Mouse (Mus musculus) liver, embryonic 13.5 days (tissue): ENCODE data around the gene Pom121. TPM values are rescaled to one million over a fixed set of nuclear protein-coding genes. Genes with fewer than 3 reads are reported as not detected.

ENCODE experiments used
- ATAC-seq: fragments of 200-750 bp; cut with Nextera tagmentation; 2 replicates; pipeline ENCODE4 v1.8.0; 2017; ENCODE audit warnings: low read depth, mild to moderate bottlenecking, moderate number of reproducible peaks, moderate library complexity
- DNase-seq: peaks from one replicate; pipeline ENCODE4 v3.0.0; 2022
- H3K27ac ChIP-seq: fragments of 300-500 bp; sonication (generic); 2 replicates; pipeline ENCODE4 v1.5.1; 2015; ENCODE audit warnings: moderate library complexity, mild to moderate bottlenecking, inconsistent platforms
- H3K27me3 ChIP-seq: fragments of 300-500 bp; sonication (generic); 2 replicates; pipeline ENCODE4 v1.6.1; 2015; ENCODE audit warnings: mild to moderate bottlenecking, inconsistent platforms
- H3K36me3 ChIP-seq: fragments of 300-500 bp; sonication (generic); 2 replicates; pipeline ENCODE4 v1.6.1; 2015; ENCODE audit warnings: mild to moderate bottlenecking, inconsistent platforms
- H3K4me1 ChIP-seq: fragments of 300-500 bp; sonication (generic); replicated peaks from 2 replicates; pipeline ENCODE4 v1.6.1; 2015; ENCODE audit warnings: inconsistent platforms
- H3K4me2 ChIP-seq: fragments of 300-500 bp; sonication (generic); 2 replicates; pipeline ENCODE4 v1.6.1; 2015; ENCODE audit warnings: inconsistent platforms, mild to moderate bottlenecking, moderate library complexity
- H3K4me3 ChIP-seq: fragments of 300-500 bp; sonication (generic); replicated peaks from 2 replicates; pipeline ENCODE4 v1.5.1; 2015; ENCODE audit warnings: mild to moderate bottlenecking, inconsistent platforms
- H3K9ac ChIP-seq: fragments of 300-500 bp; sonication (generic); 2 replicates; pipeline ENCODE4 v1.6.1; 2015; ENCODE audit warnings: mild to moderate bottlenecking, inconsistent platforms
- H3K9me3 ChIP-seq: fragments of 300-500 bp; sonication (generic); replicated peaks from 2 replicates; pipeline ENCODE4 v1.6.1; 2016; ENCODE audit warnings: inconsistent platforms
- WGBS: fragments of 180-500 bp; shearing (Covaris S2); methylation state at CpG from one replicate; pipeline ENCODE4 v1.1.7; 2015; ENCODE audit not compliant: insufficient replicate concordance; 5-methylcytosine and 5-hydroxymethylcytosine counted together
- microRNA-seq: library from miRNA; unstranded; fragments of <30 nt; microRNA quantifications from one replicate; pipeline ENCODE4, GENCODE M21; 2016
- polyA plus RNA-seq: library from polyadenylated mRNA; unstranded; fragments of >200 nt; fragmentation: Nextera tagmentation; extraction: Ambion mirVana; gene quantifications from 2 replicates; pipeline ENCODE4 v1.2.1, GENCODE M21; 2015

Gene Pom121
- polyA plus RNA-seq, 1 experiment from 2014 or later = 6.7 TPM

DNA sequence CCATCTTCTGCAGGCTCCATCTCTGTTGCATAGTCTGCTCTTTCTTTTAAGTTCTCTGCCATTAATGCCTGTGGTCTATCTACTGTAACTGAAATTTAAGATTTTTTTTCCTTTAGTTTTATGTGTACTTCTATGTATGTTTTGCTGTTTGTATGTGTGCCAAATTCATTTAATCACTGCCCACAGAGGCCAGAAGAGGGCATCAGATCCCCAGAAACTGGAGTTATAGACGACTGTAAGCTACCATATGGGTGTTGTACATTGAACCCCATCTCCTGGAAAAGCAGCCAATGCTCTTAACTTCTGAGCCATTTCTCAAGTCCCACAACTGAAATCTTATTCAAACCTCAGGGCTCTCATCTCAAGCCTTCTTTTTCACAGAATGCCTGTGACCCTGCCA is 47.9 kb downstream of the Pom121 start:
- no peak for ATAC-seq
- H3K27ac ChIP-seq = no peak overlapping the region
- H3K4me3 ChIP-seq = no peak overlapping the region
- no peaks in the 10 kb centered on the region for H3K4me1 ChIP-seq
- DNase-seq = no peak
- H3K4me2 ChIP-seq = no peak overlapping the region
- H3K36me3 ChIP-seq = no peaks in the 10 kb centered on the region
- 17% methylated on average over 1 of the region's 1 CpGs for WGBS
- H3K27me3 ChIP-seq = no peaks in the 10 kb centered on the region
- H3K9me3 ChIP-seq = no peaks in the 10 kb centered on the region
- H3K9ac ChIP-seq = no peak overlapping the region

DNA sequence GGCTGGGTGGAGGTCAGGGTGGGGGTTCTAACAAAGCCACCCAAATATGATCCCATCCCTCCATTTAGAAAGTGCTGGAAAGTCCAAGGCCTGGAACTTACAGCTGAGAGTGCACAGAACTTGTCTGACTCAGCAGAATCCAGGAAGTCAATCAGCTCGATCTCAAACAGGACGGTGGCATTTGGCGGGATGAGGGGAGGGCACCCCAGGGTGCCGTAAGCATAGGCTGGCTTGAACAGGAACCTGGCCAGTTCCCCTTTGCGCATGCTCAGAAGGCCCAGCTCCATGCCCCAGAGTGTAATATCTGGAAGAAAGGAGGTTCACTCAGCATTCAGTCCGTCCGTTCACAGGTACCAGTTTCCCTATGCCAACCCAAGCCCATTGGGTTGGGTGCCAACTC is 48.4 kb downstream of the Pom121 start:
- WGBS = 39% methylated on average over 7 of the region's 7 CpGs
- no peak overlapping the region for H3K4me2 ChIP-seq
- H3K4me3 ChIP-seq = no peak overlapping the region
- ATAC-seq = no peak
- H3K27me3 ChIP-seq = no peaks in the 10 kb centered on the region
- H3K9me3 ChIP-seq = no peaks in the 10 kb centered on the region
- no peaks in the 10 kb centered on the region for H3K36me3 ChIP-seq
- no peak overlapping the region for H3K27ac ChIP-seq
- no peak for DNase-seq
- no peak overlapping the region for H3K9ac ChIP-seq
- H3K4me1 ChIP-seq = no peaks in the 10 kb centered on the region

DNA sequence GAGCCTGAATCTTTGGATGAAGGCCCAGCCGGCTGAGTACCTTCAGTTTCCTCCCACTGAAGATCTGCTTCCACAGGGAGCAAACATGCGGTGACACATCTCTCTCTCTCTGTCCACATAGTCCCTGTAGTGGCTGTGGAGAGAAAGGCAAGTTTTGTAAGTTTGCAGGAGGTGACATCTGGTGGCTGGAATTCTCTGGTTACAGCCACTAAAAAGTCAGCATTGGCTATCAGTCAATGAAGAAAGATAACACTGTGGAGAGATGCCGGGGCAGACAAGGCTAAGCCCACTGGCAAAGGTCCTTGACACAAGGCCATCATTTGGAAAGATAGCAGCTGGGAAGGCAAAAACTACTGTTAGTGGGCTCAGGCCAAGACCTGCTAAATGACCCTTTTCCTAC is 56.8 kb downstream of the Pom121 start:
- ATAC-seq (no peak), DNase-seq (no peak)
- Histone ChIP-seq H3K4me1 (no peaks in the 10 kb centered on the region), H3K4me3 (no peak overlapping the region), H3K9me3 (no peaks in the 10 kb centered on the region), H3K9ac (no peak overlapping the region), H3K36me3 (no peaks in the 10 kb centered on the region), H3K27ac (no peak overlapping the region), H3K27me3 (peaks cover 5% of the 10 kb centered on the region; the same call in 1 of the 2 replicates), H3K4me2 (no peak overlapping the region)
- WGBS = 53% methylated on average over 3 of the region's 3 CpGs

DNA sequence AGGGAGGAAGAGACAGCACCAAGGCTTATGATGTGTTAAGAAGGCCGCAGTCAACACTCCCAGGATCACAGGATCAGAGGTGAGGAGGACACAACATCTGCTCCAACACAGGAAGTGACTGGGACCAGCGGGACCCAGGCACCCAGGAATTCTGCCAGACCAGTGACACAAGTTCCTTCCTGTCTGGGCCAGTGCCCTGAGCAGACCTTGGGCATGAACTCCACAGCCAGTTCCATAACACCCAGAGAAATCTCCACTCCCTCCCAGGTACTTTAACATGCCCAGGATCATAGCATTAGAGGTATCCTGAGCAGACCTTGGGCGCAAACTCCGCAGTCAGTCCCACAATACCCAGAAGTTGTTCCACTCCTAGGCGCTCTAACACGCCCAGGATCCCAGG is 63.2 kb downstream of the Pom121 start:
- Histone ChIP-seq H3K4me2 (no peak overlapping the region), H3K36me3 (no peaks in the 10 kb centered on the region), H3K9ac (no peak overlapping the region), H3K4me3 (no peak overlapping the region), H3K4me1 (no peaks in the 10 kb centered on the region), H3K9me3 (no peaks in the 10 kb centered on the region), H3K27ac (no peak overlapping the region), H3K27me3 (no peaks in the 10 kb centered on the region)
- 59% methylated on average over 6 of the region's 6 CpGs for WGBS
- DNase-seq (no peak), ATAC-seq (no peak)

DNA sequence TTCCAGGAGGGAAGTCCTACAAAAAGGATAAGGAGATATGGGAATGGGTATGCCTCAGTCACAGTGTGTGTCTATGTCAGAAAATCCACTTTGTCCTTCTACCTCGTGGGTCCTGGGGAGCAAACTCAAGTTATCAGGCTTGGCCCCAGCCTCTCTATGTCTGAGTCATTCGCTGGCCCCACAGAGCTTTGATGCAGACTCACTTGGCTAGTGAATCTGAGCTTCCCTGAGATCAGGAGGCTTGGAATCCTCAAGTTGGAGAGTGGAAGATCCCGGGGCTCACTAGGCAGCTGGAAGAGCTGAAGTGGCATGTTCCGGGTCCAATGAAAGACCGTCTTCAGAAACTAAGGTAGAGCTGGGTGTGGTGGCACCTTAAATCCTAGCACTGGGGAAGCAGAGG is 64.1 kb downstream of the Pom121 start:
- no peaks in the 10 kb centered on the region for H3K9me3 ChIP-seq
- ATAC-seq = no peak
- H3K4me3 ChIP-seq = no peak overlapping the region
- H3K27ac ChIP-seq = no peak overlapping the region
- no peak for DNase-seq
- no peaks in the 10 kb centered on the region for H3K36me3 ChIP-seq
- no peak overlapping the region for H3K9ac ChIP-seq
- H3K27me3 ChIP-seq = no peaks in the 10 kb centered on the region
- no peak overlapping the region for H3K4me2 ChIP-seq
- 63% methylated on average over 5 of the region's 5 CpGs for WGBS
- no peaks in the 10 kb centered on the region for H3K4me1 ChIP-seq

DNA sequence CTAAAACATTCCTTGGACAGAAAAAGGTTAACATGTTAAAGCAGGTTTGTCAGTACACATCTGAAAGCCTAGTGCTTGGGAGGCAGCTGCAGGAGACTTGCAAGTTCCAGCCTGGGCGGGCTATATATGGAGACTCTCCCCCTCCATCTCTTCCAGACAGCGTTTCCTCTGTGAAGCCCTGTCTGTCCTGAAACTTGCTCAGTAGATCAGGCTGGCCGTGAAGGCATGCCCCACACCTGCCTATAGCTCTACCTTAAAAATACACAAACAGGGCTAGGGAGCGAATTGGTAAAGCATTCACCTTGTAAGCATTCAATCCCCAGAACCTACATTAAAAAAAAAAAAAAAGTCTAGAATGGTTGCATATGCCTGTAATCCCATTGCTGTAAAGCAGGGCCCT is 64.9 kb downstream of the Pom121 start:
- WGBS = 58% methylated on average over 4 of the region's 4 CpGs

More for the DNA sequence above, 64.9 kb downstream of the Pom121 start:
- Histone ChIP-seq H3K4me3 (no peak overlapping the region), H3K27ac (no peak overlapping the region), H3K4me2 (no peak overlapping the region), H3K9me3 (no peaks in the 10 kb centered on the region), H3K4me1 (no peaks in the 10 kb centered on the region), H3K36me3 (no peaks in the 10 kb centered on the region), H3K9ac (no peak overlapping the region), H3K27me3 (no peaks in the 10 kb centered on the region)
- DNase-seq = no peak
- no peak for ATAC-seq

Small RNA genes lying within 50 kb of the gene (microRNA-seq; reads per million reads assigned to microRNA genes)
- gene Mir7033 = 1.5 reads per million

Other genes with a start within 250 kb of the Pom121 start
- gene Tbl2, start 244.9 kb downstream of the Pom121 start, polyA plus RNA-seq = 13.1 and 13.6 TPM in 2 replicates
- 34.5 and 41.1 TPM in 2 replicates for gene Bcl7b, start 226.3 kb downstream of the Pom121 start, polyA plus RNA-seq
- 21.4 and 23.8 TPM in 2 replicates for gene Baz1b, start 207.3 kb downstream of the Pom121 start, polyA plus RNA-seq
- 0.43 and 0.59 TPM in 2 replicates for gene Fzd9, start 143.3 kb downstream of the Pom121 start, polyA plus RNA-seq
- not detected in 2 replicates for gene Fkbp6, start 44.5 kb downstream of the Pom121 start, polyA plus RNA-seq
- not detected in 2 replicates for gene Trim50, start 41.3 kb downstream of the Pom121 start, polyA plus RNA-seq
- gene Nsun5, start 24.6 kb downstream of the Pom121 start, polyA plus RNA-seq = 24.9 and 25.3 TPM in 2 replicates
- gene Hip1, start 150.6 kb upstream of the Pom121 start, polyA plus RNA-seq = 3.4 and 4.6 TPM in 2 replicates
- not detected in 2 replicates for gene Ccl26, start 169.0 kb upstream of the Pom121 start, polyA plus RNA-seq
- 15.0 and 15.7 TPM in 2 replicates for gene Ccl24, start 178.5 kb upstream of the Pom121 start, polyA plus RNA-seq
- gene Rhbdd2, start 238.1 kb upstream of the Pom121 start, polyA plus RNA-seq = 11.4 and 12.2 TPM in 2 replicates